Mouse (Mus musculus) liver, postnatal 0 days (tissue): ENCODE data around the gene Abt1.

Experiments
- CTCF ChIP-seq: sonication (generic); IDR thresholded peaks from 2 replicates; pipeline ENCODE4 v1.5.1; 2016; ENCODE audit warnings: antibody characterized with exemption, low read depth
- EP300 ChIP-seq: IDR thresholded peaks from 2 replicates; pipeline ENCODE4 v1.6.1; 2016; ENCODE audit warnings: antibody characterized with exemption, low read depth, mild to moderate bottlenecking

DNA sequence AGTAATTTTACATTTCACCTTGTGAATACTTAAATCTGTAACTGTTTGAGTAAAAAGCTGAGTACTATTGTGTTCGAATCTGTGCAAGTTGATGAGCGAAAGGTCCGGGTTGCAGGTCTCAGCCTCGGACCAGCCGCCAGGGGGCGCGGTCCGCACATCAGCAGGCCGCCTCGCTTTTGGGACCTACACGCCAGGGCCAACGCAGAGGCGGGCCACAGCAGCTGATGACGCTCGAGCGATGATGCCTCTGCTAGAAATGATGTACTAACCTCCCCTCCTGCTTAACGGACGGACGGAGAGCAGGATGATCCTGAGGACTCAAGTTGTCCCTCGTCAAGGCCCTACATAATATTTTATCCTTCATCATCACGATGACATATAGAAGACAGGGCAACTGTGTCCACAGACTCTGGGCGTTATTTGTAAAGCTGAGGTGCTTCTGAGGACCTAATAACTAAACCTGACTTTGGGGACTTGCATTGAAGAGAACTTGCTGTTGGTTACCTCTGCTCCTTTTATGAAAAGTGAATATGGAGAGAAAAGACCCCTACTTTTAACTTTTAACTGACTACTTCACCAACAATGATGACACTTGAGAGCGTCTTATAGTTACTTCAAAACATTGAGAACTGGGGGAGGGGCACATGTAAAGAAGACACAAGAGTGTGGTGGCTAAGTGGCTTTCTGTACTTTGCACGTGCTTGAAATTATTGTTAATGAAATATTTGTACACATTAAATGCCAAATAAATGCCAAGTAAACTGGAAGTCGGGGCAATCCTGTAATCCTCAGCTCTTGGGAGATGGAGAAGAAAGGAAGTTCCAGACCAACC is 1.0 kb upstream of the Abt1 start:
- TF ChIP-seq CTCF (peak; percentile 99), EP300 (no peak)
